Mouse (Mus musculus) heart, embryonic 14.5 days (tissue): ENCODE data around the gene Hspa12a. TPM values are rescaled to one million over a fixed set of nuclear protein-coding genes. Genes with fewer than 3 reads are reported as not detected.
A peak's percentile ranks its signal among the peaks of the same experiment; 100 is the strongest.

ENCODE experiments used
- ATAC-seq: fragments of 200-750 bp; cut with Nextera tagmentation; 2 replicates; pipeline ENCODE4 v1.8.0; 2017; ENCODE audit warnings: low read depth, moderate TSS enrichment; ENCODE audit not compliant: insufficient number of reproducible peaks, insufficient read depth, low FRiP score
- H3K27ac ChIP-seq, 2 experiments: fragments of 200-500 bp in 1 of 2; fragments of 300-500 bp in 1 of 2; sonication (generic) in 1 of 2; replicated peaks in 1 of 2; 2 replicates each; pipeline ENCODE4 v1.5.1; 2012 to 2014; ENCODE audit warnings: low read depth in 2 of 2, low read length in 2 of 2, control low read depth in 1 of 2, mild to moderate bottlenecking in 1 of 2, mixed read lengths in 1 of 2; ENCODE audit not compliant: control insufficient read depth in 1 of 2, insufficient read depth in 1 of 2
- H3K27me3 ChIP-seq: fragments of 300-500 bp; sonication (generic); 2 replicates; pipeline ENCODE4 v1.6.1; 2014; ENCODE audit warnings: mild to moderate bottlenecking, low read length, control low read depth; ENCODE audit not compliant: control insufficient read depth, insufficient read depth
- H3K36me3 ChIP-seq: fragments of 300-500 bp; sonication (generic); 2 replicates; pipeline ENCODE4 v1.6.1; 2014; ENCODE audit warnings: mild to moderate bottlenecking, control low read depth, low read length, mixed read lengths; ENCODE audit not compliant: control insufficient read depth, insufficient read depth
- H3K4me1 ChIP-seq, 2 experiments: fragments of 200-500 bp in 1 of 2; fragments of 300-500 bp in 1 of 2; sonication (generic) in 1 of 2; 2 replicates each; pipeline ENCODE4 v1.6.1; 2012 to 2014; ENCODE audit warnings: low read length in 2 of 2, control low read depth in 1 of 2, mixed read lengths in 1 of 2; ENCODE audit not compliant: control insufficient read depth in 2 of 2, insufficient read depth in 2 of 2
- H3K4me2 ChIP-seq: fragments of 300-500 bp; sonication (generic); 2 replicates; pipeline ENCODE4 v1.6.1; 2014; ENCODE audit warnings: mild to moderate bottlenecking, low read length
- H3K4me3 ChIP-seq, 2 experiments: fragments of 200-500 bp in 1 of 2; fragments of 300-500 bp in 1 of 2; sonication (generic) in 1 of 2; 2 replicates each; pipeline ENCODE4 v1.5.1; 2012 to 2014; ENCODE audit warnings: low read length in 2 of 2, mild to moderate bottlenecking in 2 of 2, control low read depth in 1 of 2, low read depth in 1 of 2, moderate library complexity in 1 of 2; ENCODE audit not compliant: control insufficient read depth in 1 of 2, insufficient read depth in 1 of 2
- H3K9ac ChIP-seq: fragments of 300-500 bp; sonication (generic); 2 replicates; pipeline ENCODE4 v1.6.1; 2014; ENCODE audit warnings: mild to moderate bottlenecking, low read length
- H3K9me3 ChIP-seq: fragments of 300-500 bp; sonication (generic); 2 replicates; pipeline ENCODE4 v1.6.1; 2016; ENCODE audit warnings: low read length, control low read depth; ENCODE audit not compliant: control insufficient read depth
- WGBS: fragments of 180-500 bp; shearing (Covaris S2); extraction: QIAGEN DNeasy Blood & Tissue Kit; methylation state at CpG from one replicate; pipeline ENCODE4 v1.1.7; 2014; 5-methylcytosine and 5-hydroxymethylcytosine counted together
- polyA plus RNA-seq: library from polyadenylated mRNA; unstranded; fragments of >200 nt; fragmentation: Nextera tagmentation; extraction: Ambion mirVana; gene quantifications from 2 replicates; pipeline ENCODE4 v1.2.1, GENCODE M21; 2014

Gene Hspa12a
- polyA plus RNA-seq, 1 experiment from 2014 or later, result 8.4 TPM

DNA sequence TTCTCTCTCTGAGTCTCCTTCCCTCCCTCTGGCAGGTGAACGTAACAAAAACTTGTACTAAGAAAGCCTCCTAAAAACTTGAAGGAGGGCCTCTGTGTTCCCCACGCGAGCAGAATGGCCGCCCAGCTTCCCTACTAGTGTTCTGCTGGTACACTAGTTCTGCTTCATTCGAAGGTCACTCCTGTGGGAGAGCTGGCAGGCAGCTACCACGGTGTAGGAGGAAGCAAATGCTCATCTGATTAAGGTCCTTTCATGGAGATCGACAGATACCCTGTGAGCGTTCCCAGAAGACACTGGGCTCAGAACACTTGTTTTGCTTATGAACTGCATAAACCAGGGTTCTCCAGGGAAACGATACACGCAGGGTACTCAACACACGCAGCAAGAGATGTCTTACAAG, 126.1 kb downstream of the Hspa12a start:
- Histone ChIP-seq H3K4me2 (no peak overlapping the region), H3K4me3 (no peak overlapping the region), H3K27me3 (no peaks in the 10 kb centered on the region), H3K36me3 (0 out of 2 replicates have a peak, but pooled peaks cover 3% of the 10 kb centered on the region), H3K9ac (no peak overlapping the region), H3K9me3 (no peaks in the 10 kb centered on the region), H3K27ac (0 out of 4 replicates have a peak overlapping the region, but pooled peaks of 1 of the 2 experiments have one; percentile 9), H3K4me1 (peaks cover 32 to 38% of the 10 kb centered on the region in 2 experiments)
- WGBS, result 80% methylated on average over 11 of the region's 11 CpGs
- ATAC-seq, result no peak

DNA sequence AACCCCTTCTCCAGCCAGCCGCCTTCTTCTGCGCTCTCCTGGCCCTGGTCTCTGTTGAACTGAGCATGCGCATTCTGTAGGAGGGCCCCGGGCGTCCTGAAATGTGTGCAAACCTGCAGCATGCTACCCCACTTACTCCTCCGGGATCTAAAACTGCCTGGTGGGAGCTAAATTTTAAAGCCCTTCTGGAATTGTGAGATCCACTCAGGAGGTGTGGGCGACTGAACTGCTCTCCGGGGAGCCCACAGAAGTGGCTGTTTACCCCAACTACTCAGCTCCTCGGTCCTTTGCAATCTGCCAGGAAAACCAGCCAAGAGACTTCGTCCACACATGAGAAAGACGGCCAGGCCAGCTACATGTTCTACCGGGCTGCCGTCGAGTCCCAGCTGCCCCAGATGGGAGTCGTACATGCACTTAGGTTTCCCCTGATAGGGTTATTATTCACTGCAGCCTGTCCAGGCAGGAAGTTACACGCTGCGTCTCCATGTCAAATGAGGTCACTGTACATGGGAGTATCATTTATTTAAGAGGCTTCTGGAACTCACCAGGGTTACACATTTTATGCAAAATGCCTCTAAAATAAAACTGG, 126.9 kb downstream of the Hspa12a start:
- Histone ChIP-seq H3K4me1 (peaks cover 26 to 32% of the 10 kb centered on the region in 2 experiments), H3K27me3 (no peaks in the 10 kb centered on the region), H3K9ac (peak overlapping the region; percentile 21; the same call in 1 of the 2 replicates), H3K27ac (no peak overlapping the region), H3K4me2 (no peak overlapping the region), H3K4me3 (no peak overlapping the region), H3K9me3 (no peaks in the 10 kb centered on the region), H3K36me3 (0 out of 2 replicates have a peak, but pooled peaks cover 3% of the 10 kb centered on the region)
- WGBS, result 62% methylated on average over 17 of the region's 17 CpGs
- no peak for ATAC-seq

DNA sequence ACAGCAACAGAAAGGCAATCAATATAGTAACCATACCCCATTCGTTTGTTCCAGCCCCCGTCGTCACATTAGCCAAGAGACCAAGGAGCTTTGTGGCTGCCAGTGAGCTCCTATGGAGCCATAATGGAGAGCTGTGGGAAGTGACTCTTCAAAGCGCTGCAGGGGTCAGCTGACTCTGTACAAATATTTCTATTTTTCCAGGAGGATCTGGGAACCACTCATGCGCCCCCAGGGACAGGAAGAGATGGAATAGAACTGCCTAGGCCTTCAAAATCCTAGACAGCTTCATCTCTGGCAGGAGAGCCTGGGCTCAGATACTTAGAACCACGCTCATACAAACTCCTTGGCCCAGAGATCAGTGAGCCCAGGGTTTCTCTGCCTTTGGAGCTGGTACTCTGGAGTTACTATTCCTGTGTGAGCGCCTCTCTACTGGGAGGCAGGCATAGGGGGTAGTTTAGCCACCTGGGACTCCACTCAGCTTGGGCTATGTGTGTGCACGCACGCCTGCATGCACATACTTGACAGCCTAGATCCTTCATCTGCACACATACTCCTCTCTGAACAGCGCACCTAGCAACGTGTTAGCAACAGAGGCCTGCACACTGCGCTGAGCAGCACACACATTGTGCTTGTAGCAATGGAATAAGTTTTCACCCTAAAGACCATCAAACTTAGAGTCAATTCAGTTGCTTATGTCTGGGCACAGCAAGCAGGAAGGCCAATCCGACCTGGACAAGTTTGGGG, 128.1 kb downstream of the Hspa12a start:
- 0 out of 2 replicates have a peak, but pooled peaks cover 3% of the 10 kb centered on the region for H3K36me3 ChIP-seq
- H3K27ac ChIP-seq, result no peak overlapping the region
- WGBS, result 87% methylated on average over 13 of the region's 13 CpGs
- H3K4me3 ChIP-seq, result no peak overlapping the region
- no peak overlapping the region for H3K4me2 ChIP-seq
- no peaks in the 10 kb centered on the region for H3K9me3 ChIP-seq
- no peak overlapping the region for H3K9ac ChIP-seq
- peaks cover 26% of the 10 kb centered on the region in 2 experiments for H3K4me1 ChIP-seq
- no peaks in the 10 kb centered on the region for H3K27me3 ChIP-seq
- ATAC-seq, result no peak

DNA sequence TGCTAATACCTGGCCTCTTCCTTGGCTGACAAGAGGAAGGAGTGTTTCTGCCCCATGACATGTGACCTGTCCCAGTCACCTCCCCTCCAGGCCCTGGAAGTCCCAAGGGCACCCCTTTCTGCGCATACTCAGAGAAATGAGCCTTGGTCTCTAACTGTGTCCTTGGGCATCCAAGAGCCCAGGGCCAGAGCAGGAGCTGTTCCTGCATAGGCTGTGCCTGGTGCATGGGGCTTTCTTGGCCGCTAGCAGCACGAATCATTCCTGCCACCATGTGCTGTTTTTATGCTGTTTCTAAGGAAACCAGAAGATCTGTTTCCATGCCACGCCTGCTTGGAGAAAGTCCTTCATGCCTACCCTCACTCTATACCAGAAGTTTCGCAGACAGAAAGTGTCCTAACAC, 132.9 kb downstream of the Hspa12a start:
- no peak overlapping the region for H3K4me2 ChIP-seq
- H3K4me3 ChIP-seq, result no peak overlapping the region
- H3K4me1 ChIP-seq, result no peaks in the 10 kb centered on the region
- H3K36me3 ChIP-seq, result 0 out of 2 replicates have a peak, but pooled peaks cover 6% of the 10 kb centered on the region
- no peaks in the 10 kb centered on the region for H3K9me3 ChIP-seq
- ATAC-seq, result no peak
- H3K9ac ChIP-seq, result no peak overlapping the region
- 77% methylated on average over 5 of the region's 5 CpGs for WGBS
- no peaks in the 10 kb centered on the region for H3K27me3 ChIP-seq
- H3K27ac ChIP-seq, result no peak overlapping the region

DNA sequence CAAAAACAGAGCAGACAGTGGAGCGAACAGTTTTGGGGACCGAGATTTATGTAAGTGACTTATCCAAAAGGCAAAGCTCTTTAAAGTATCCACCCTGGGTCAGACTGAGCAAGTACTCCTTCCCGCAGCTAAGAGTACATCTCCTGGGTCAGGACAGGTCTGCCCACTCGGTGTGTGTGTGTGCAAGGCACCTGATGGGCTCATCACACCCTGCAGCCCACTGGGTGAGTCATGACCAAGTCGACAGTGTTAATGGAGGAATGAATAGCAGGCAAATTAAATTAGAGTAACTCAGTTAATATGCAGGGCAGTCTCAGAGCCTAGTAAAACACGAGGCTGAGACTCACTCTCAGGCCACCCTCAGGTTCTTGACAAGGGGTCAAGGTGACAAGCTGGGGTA, 134.6 kb downstream of the Hspa12a start:
- Histone ChIP-seq H3K4me1 (no peaks in the 10 kb centered on the region), H3K9me3 (no peaks in the 10 kb centered on the region), H3K27ac (no peak overlapping the region), H3K36me3 (peaks cover 14% of the 10 kb centered on the region), H3K4me2 (no peak overlapping the region), H3K9ac (no peak overlapping the region), H3K4me3 (no peak overlapping the region), H3K27me3 (no peaks in the 10 kb centered on the region)
- 79% methylated on average over 6 of the region's 6 CpGs for WGBS
- ATAC-seq, result no peak

DNA sequence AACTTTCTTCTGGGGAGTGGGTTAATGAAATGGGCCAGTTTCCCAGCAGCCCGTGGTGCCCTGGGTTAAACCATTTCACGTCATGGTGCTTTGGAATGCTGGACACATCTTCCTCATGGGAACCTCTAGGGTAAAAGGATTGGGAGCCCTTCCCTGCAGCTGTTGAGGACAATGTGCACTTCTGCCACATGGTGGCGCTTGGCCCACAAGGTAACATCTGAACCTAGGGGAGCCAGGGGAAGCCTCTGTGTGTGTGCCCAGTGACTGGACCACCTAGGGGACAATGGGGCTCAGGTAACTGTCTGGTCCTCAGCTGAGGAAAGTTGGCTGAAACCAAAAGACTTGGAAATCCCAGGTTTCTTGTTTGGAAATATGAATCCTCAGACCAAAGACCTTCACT, 137.1 kb downstream of the Hspa12a start:
- Histone ChIP-seq H3K27me3 (no peaks in the 10 kb centered on the region), H3K4me3 (no peak overlapping the region), H3K27ac (no peak overlapping the region), H3K4me1 (no peaks in the 10 kb centered on the region), H3K4me2 (no peak overlapping the region), H3K9ac (no peak overlapping the region), H3K36me3 (peaks cover 33% of the 10 kb centered on the region), H3K9me3 (no peaks in the 10 kb centered on the region)
- WGBS, result 0% methylated on average over 3 of the region's 3 CpGs
- ATAC-seq, result no peak

DNA sequence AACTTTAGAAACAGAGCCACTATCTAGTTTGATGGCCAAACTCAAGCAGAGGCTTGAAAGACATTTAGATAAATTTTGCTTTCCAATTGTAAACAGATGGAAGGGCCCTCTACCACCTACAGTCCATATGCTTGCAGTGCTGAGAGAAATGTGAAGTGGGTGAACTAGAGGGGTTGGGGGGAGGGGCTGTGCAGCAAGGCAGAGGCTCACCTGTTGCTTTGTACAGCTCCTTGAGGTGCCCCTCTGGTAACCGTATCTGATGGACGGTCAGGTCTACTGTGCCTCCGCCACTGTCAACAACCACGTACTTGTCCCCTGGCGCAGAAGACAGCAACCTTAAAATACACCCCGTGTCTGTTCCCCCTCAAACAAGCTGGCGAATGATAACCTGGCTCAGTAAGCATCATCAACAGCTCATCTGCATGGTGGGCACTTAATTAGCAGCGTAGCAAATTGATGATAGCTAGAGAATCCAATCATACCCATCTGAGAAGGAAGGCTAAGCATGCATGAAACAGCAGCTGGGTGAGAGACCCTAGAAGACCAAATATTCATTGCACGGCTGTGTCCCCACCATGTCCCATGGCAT, 138.2 kb downstream of the Hspa12a start:
- ATAC-seq, result no peak

More for the DNA sequence above, 138.2 kb downstream of the Hspa12a start:
- Histone ChIP-seq H3K27ac (no peak overlapping the region), H3K4me2 (no peak overlapping the region), H3K9ac (no peak overlapping the region), H3K27me3 (no peaks in the 10 kb centered on the region), H3K4me3 (no peak overlapping the region), H3K36me3 (peaks cover 38% of the 10 kb centered on the region), H3K4me1 (no peaks in the 10 kb centered on the region), H3K9me3 (no peaks in the 10 kb centered on the region)
- 75% methylated on average over 9 of the region's 9 CpGs for WGBS
